15 mouse cellular contexts compared by ENCODE assay signal in genomic region chr14:115413429-115413828, GRCm38 (mm10).
DNase-seq lines count a peak whose midpoint lies in the region; ATAC-seq and TF ChIP-seq lines count a peak whose summit lies in the region.
"Had no signal": no experiment of that assay in that cellular context is flagged by ENCODE, and none has a peak within 500 bp of the region (broad histone marks: within the 10 kb centered on the region; RNA-seq: fewer than 3 reads in every experiment).

No protein-coding gene starts in this region.

- H3K9ac ChIP-seq in midbrain, embryonic 11.5 days (ENCODE audit: low read length) = no peak overlapping the region
- H3K9ac ChIP-seq in midbrain, postnatal 0 days (replicated peaks; ENCODE audit: low read length, poor library complexity, severe bottlenecking) = no peak overlapping the region
- H3K9ac ChIP-seq in kidney, embryonic 15.5 days = no peak overlapping the region
- H3K9ac ChIP-seq in liver, postnatal 0 days (replicated peaks) = no peak overlapping the region
- H3K9ac ChIP-seq: heart, embryonic 13.5 days; neural tube, embryonic 13.5 days had no signal

- H3K36me3 ChIP-seq in midbrain, embryonic 11.5 days (ENCODE audit: control insufficient read depth, insufficient read depth, low read length) = no peaks in the 10 kb centered on the region
- no peaks in the 10 kb centered on the region for H3K36me3 ChIP-seq in midbrain, postnatal 0 days (ENCODE audit: insufficient read depth, low read length)
- H3K36me3 ChIP-seq in embryonic facial prominence, embryonic 10.5 days (replicated peaks) = no peaks in the 10 kb centered on the region
- no peaks in the 10 kb centered on the region for H3K36me3 ChIP-seq in kidney, embryonic 15.5 days
- no peaks in the 10 kb centered on the region for H3K36me3 ChIP-seq in liver, postnatal 0 days (replicated peaks; ENCODE audit: insufficient read depth, low read length)
- H3K36me3 ChIP-seq: heart, embryonic 13.5 days; neural tube, embryonic 13.5 days had no signal

- peaks cover 2% of the 10 kb centered on the region; the same call in 1 of the 2 replicates for H3K4me1 ChIP-seq in midbrain, embryonic 11.5 days (ENCODE audit: control insufficient read depth, insufficient read depth, low read length)
- no peaks in the 10 kb centered on the region for H3K4me1 ChIP-seq in midbrain, postnatal 0 days (ENCODE audit: insufficient read depth, low read length)
- peaks cover 35% of the 10 kb centered on the region for H3K4me1 ChIP-seq in embryonic facial prominence, embryonic 10.5 days
- H3K4me1 ChIP-seq in kidney, embryonic 15.5 days = peaks cover 17% of the 10 kb centered on the region; the same call in 1 of the 2 replicates
- no peaks in the 10 kb centered on the region for H3K4me1 ChIP-seq in liver, postnatal 0 days (ENCODE audit: insufficient read depth)
- H3K4me1 ChIP-seq: heart, embryonic 13.5 days had no signal

- no peak overlapping the region for H3K27ac ChIP-seq in midbrain, embryonic 11.5 days (ENCODE audit: low read depth, low read length)
- no peak overlapping the region for H3K27ac ChIP-seq in midbrain, postnatal 0 days (ENCODE audit: low read depth, low read length)
- H3K27ac ChIP-seq in embryonic facial prominence, embryonic 10.5 days (replicated peaks) = no peak overlapping the region
- no peak overlapping the region for H3K27ac ChIP-seq in kidney, embryonic 15.5 days
- H3K27ac ChIP-seq in liver, postnatal 0 days (ENCODE audit: low read depth) = no peak overlapping the region
- H3K27ac ChIP-seq: gastrocnemius, adult 2 months; heart, embryonic 13.5 days; macrophage; neural tube, embryonic 13.5 days had no signal

- TF ChIP-seq EP300 in liver, postnatal 0 days (IDR thresholded peaks at IDR 0.05; ENCODE audit: low read depth) = no peak

- no peak for DNase-seq in midbrain, embryonic 11.5 days (ENCODE audit: low spot score, missing footprints)
- DNase-seq in midbrain, postnatal 0 days (ENCODE audit: low spot score) = no peak
- DNase-seq in embryonic facial prominence, embryonic 10.5 days (ENCODE audit: low spot score) = peak; percentile 55
- DNase-seq in liver, postnatal 0 days = no peak
- DNase-seq in right cerebral cortex, postnatal 10 days (ENCODE audit: low spot score in 2 of 2) = no peak
- no peak for DNase-seq in heart, adult 9 months (ENCODE audit: low spot score in 2 of 2)
- DNase-seq in adrenal gland, postnatal 10 days = no peak
- DNase-seq: adrenal gland, adult 2 months; cerebellum, postnatal 36 days; gastrocnemius, adult 2 months; thymus, postnatal 36 days had no signal

- ATAC-seq in midbrain, embryonic 11.5 days (ENCODE audit: low FRiP score) = peak; percentile 66
- ATAC-seq in midbrain, postnatal 0 days (ENCODE audit: low FRiP score) = no peak
- ATAC-seq in kidney, embryonic 15.5 days (replicated peaks; ENCODE audit: low FRiP score) = peak; percentile 85
- ATAC-seq in liver, postnatal 0 days = peak; percentile 56; the same call in 1 of the 2 replicates

- 77% methylated on average over 1 of the region's 1 CpGs for WGBS in midbrain, embryonic 11.5 days
- 71% methylated on average over 1 of the region's 1 CpGs for WGBS in midbrain, postnatal 0 days
- 26% methylated on average over 1 of the region's 1 CpGs for WGBS in embryonic facial prominence, embryonic 10.5 days
- WGBS in kidney, embryonic 15.5 days = 30% methylated on average over 1 of the region's 1 CpGs
- WGBS in liver, postnatal 0 days (ENCODE audit: insufficient replicate concordance) = 54% methylated on average over 1 of the region's 1 CpGs

- H3K4me2 ChIP-seq in midbrain, embryonic 11.5 days = no peak overlapping the region
- no peak overlapping the region for H3K4me2 ChIP-seq in midbrain, postnatal 0 days (ENCODE audit: low read depth, low read length, poor library complexity, severe bottlenecking)
- H3K4me2 ChIP-seq in kidney, embryonic 15.5 days = no peak overlapping the region
- H3K4me2 ChIP-seq in liver, postnatal 0 days (ENCODE audit: low read depth, low read length) = no peak overlapping the region
- H3K4me2 ChIP-seq: heart, embryonic 13.5 days; neural tube, embryonic 13.5 days had no signal

- no peak overlapping the region for H3K4me3 ChIP-seq in midbrain, embryonic 11.5 days (ENCODE audit: low read depth, low read length)
- no peak overlapping the region for H3K4me3 ChIP-seq in midbrain, postnatal 0 days (ENCODE audit: low read depth, low read length)
- no peak overlapping the region for H3K4me3 ChIP-seq in embryonic facial prominence, embryonic 10.5 days
- H3K4me3 ChIP-seq in kidney, embryonic 15.5 days (replicated peaks) = no peak overlapping the region
- no peak overlapping the region for H3K4me3 ChIP-seq in liver, postnatal 0 days (ENCODE audit: low read depth, low read length)
- H3K4me3 ChIP-seq: gastrocnemius, adult 2 months; heart, embryonic 13.5 days; neural tube, embryonic 13.5 days had no signal

- H3K27me3 ChIP-seq in midbrain, embryonic 11.5 days (ENCODE audit: control insufficient read depth, insufficient read depth, low read length) = no peaks in the 10 kb centered on the region
- no peaks in the 10 kb centered on the region for H3K27me3 ChIP-seq in midbrain, postnatal 0 days (ENCODE audit: insufficient read depth, low read length)
- H3K27me3 ChIP-seq in embryonic facial prominence, embryonic 10.5 days (replicated peaks; ENCODE audit: low read depth, poor library complexity, severe bottlenecking) = no peaks in the 10 kb centered on the region
- no peaks in the 10 kb centered on the region for H3K27me3 ChIP-seq in kidney, embryonic 15.5 days
- no peaks in the 10 kb centered on the region for H3K27me3 ChIP-seq in liver, postnatal 0 days (ENCODE audit: insufficient read depth, low read length)
- H3K27me3 ChIP-seq: heart, embryonic 13.5 days; neural tube, embryonic 13.5 days had no signal

- TF ChIP-seq CTCF in midbrain, postnatal 0 days (IDR thresholded peaks at IDR 0.05) = no peak
- no peak for TF ChIP-seq CTCF in liver, postnatal 0 days (IDR thresholded peaks at IDR 0.05; ENCODE audit: low read depth)

- H3K9me3 ChIP-seq in midbrain, embryonic 11.5 days (ENCODE audit: control insufficient read depth, low read length) = no peaks in the 10 kb centered on the region
- H3K9me3 ChIP-seq in midbrain, postnatal 0 days (ENCODE audit: low read length) = no peaks in the 10 kb centered on the region
- no peaks in the 10 kb centered on the region for H3K9me3 ChIP-seq in embryonic facial prominence, embryonic 10.5 days
- H3K9me3 ChIP-seq in kidney, embryonic 15.5 days (replicated peaks) = no peaks in the 10 kb centered on the region
- H3K9me3 ChIP-seq in liver, postnatal 0 days (ENCODE audit: low read length) = no peaks in the 10 kb centered on the region
- H3K9me3 ChIP-seq: heart, embryonic 13.5 days; neural tube, embryonic 13.5 days had no signal
